In genomic region chr10:70966642-70967345, GRCm38 (mm10) we compare ENCODE assay signal across 9 mouse cellular contexts.
DNase-seq lines count a peak whose midpoint lies in the region; ATAC-seq and TF ChIP-seq lines count a peak whose summit lies in the region.
"Had no signal": no experiment of that assay in that cellular context is flagged by ENCODE, and none has a peak within 500 bp of the region (broad histone marks: within the 10 kb centered on the region; RNA-seq: fewer than 3 reads in every experiment).

No protein-coding gene starts in this region.

- 54% methylated on average over 16 of the region's 16 CpGs for WGBS in embryonic facial prominence, embryonic 11.5 days
- WGBS in lung, postnatal 0 days, result 42% methylated on average over 16 of the region's 16 CpGs

- H3K27me3 ChIP-seq in embryonic facial prominence, embryonic 11.5 days (ENCODE audit: control insufficient read depth, insufficient read depth, low read length), result no peaks in the 10 kb centered on the region
- H3K27me3 ChIP-seq in lung, postnatal 0 days (replicated peaks; ENCODE audit: insufficient read depth, low read length), result no peaks in the 10 kb centered on the region
- H3K27me3 ChIP-seq: liver, embryonic 13.5 days had no signal

- no peaks in the 10 kb centered on the region for H3K4me1 ChIP-seq in embryonic facial prominence, embryonic 11.5 days (ENCODE audit: control insufficient read depth, insufficient read depth, low read length)
- no peaks in the 10 kb centered on the region for H3K4me1 ChIP-seq in lung, postnatal 0 days (ENCODE audit: insufficient read depth, low read depth, low read length)
- H3K4me1 ChIP-seq: liver, embryonic 13.5 days had no signal

- H3K4me2 ChIP-seq in embryonic facial prominence, embryonic 11.5 days (ENCODE audit: low read depth, low read length), result no peak overlapping the region
- no peak overlapping the region for H3K4me2 ChIP-seq in lung, postnatal 0 days (replicated peaks; ENCODE audit: low read depth, low read length)
- H3K4me2 ChIP-seq: liver, embryonic 13.5 days had no signal

- TF ChIP-seq CTCF in lung, postnatal 0 days (IDR thresholded peaks at IDR 0.05), result peak; percentile 37

- H3K36me3 ChIP-seq in embryonic facial prominence, embryonic 11.5 days (replicated peaks; ENCODE audit: control insufficient read depth, insufficient read depth, low read depth, low read length), result no peaks in the 10 kb centered on the region
- no peaks in the 10 kb centered on the region for H3K36me3 ChIP-seq in lung, postnatal 0 days (ENCODE audit: insufficient read depth, low read length)
- H3K36me3 ChIP-seq: liver, embryonic 13.5 days had no signal

- H3K9ac ChIP-seq in embryonic facial prominence, embryonic 11.5 days (replicated peaks; ENCODE audit: low read length), result no peak overlapping the region
- no peak overlapping the region for H3K9ac ChIP-seq in lung, postnatal 0 days (replicated peaks; ENCODE audit: low read depth)
- H3K9ac ChIP-seq: liver, embryonic 13.5 days had no signal

- no peak overlapping the region for H3K27ac ChIP-seq in embryonic facial prominence, embryonic 11.5 days (replicated peaks; ENCODE audit: low read depth, low read length)
- H3K27ac ChIP-seq in lung, postnatal 0 days (ENCODE audit: low read length), result no peak overlapping the region
- H3K27ac ChIP-seq: liver, embryonic 13.5 days had no signal

- DNase-seq in embryo, embryonic 10 days (ENCODE audit: low spot score), result peak; percentile 22
- no peak for DNase-seq in embryo, embryonic 9.5 days (ENCODE audit: extremely low spot score)
- DNase-seq in embryonic facial prominence, embryonic 11.5 days (ENCODE audit: low spot score), result peak; percentile 61
- DNase-seq in heart, postnatal 4 days, result peak; percentile 66
- DNase-seq in lung, postnatal 0 days (ENCODE audit: low spot score), result peak; percentile 92
- DNase-seq in right cerebral cortex, adult 2 months (ENCODE audit: low spot score in 2 of 2), result no peak
- no peak for DNase-seq in thymus, postnatal 4 days
- DNase-seq: liver, embryonic 13.5 days had no signal

- no peak for ATAC-seq in embryonic facial prominence, embryonic 11.5 days (replicated peaks; ENCODE audit: insufficient number of reproducible peaks, low FRiP score, low TSS enrichment, low read depth)
- ATAC-seq in lung, postnatal 0 days, result peak; percentile 91
- ATAC-seq in inflammation-experienced regulatory T-cells, adult 6 months, result no peak

- no peaks in the 10 kb centered on the region for H3K9me3 ChIP-seq in embryonic facial prominence, embryonic 11.5 days (replicated peaks; ENCODE audit: control insufficient read depth, low read length)
- H3K9me3 ChIP-seq in lung, postnatal 0 days (ENCODE audit: low read length), result no peaks in the 10 kb centered on the region

- H3K4me3 ChIP-seq in embryonic facial prominence, embryonic 11.5 days (ENCODE audit: low read depth, low read length), result no peak overlapping the region
- no peak overlapping the region for H3K4me3 ChIP-seq in lung, postnatal 0 days (ENCODE audit: low read depth, low read length)
- H3K4me3 ChIP-seq: liver, embryonic 13.5 days had no signal

- TF ChIP-seq EP300 in lung, postnatal 0 days (IDR thresholded peaks at IDR 0.05), result peak; percentile 71

Comparison
In these comparisons a context has a peak if more than half of its experiments do, and no peak if none do; other contexts are left out.
1. DNase-seq: peak in embryo, embryonic 10 days (single experiment), embryonic facial prominence, embryonic 11.5 days (single experiment), heart, postnatal 4 days (single experiment) and lung, postnatal 0 days (single experiment); none in embryo, embryonic 9.5 days (single experiment), right cerebral cortex, adult 2 months (0 of 2) and thymus, postnatal 4 days (single experiment).